Mouse (Mus musculus) splenic B cell, adult 2 months (primary cell): Measurements from ENCODE around the gene Trib3.

Source experiments
- DNase-seq: peaks from one replicate; pipeline ENCODE4 v3.0.0-alpha.2; 2011; ENCODE audit warnings: low read depth, low spot score
- H3K27me3 ChIP-seq: 2 replicates; pipeline ENCODE4 v1.6.1; 2012; ENCODE audit warnings: mild to moderate bottlenecking, low read length, moderate library complexity, mixed read lengths; ENCODE audit not compliant: control insufficient read depth, poor library complexity, insufficient read depth, severe bottlenecking
- H3K36me3 ChIP-seq: 2 replicates; pipeline ENCODE4 v1.6.1; 2012; ENCODE audit warnings: mild to moderate bottlenecking, low read length, moderate library complexity, mixed read lengths; ENCODE audit not compliant: control insufficient read depth, poor library complexity, insufficient read depth, severe bottlenecking

The Trib3 gene

GRCm38 (mm10) chr2:152335289-152335820 lies 8.5 kb downstream of the Trib3 start:
- Histone ChIP-seq H3K36me3 (no peaks in the 10 kb centered on the region), H3K27me3 (no peaks in the 10 kb centered on the region)
- no peak for DNase-seq

- no peak for DNase-seq
- Histone ChIP-seq H3K36me3 (no peaks in the 10 kb centered on the region), H3K27me3 (no peaks in the 10 kb centered on the region)
Measured at GRCm38 (mm10) chr2:152333345-152334006, 10.4 kb downstream of the Trib3 start.

- H3K27me3 ChIP-seq = no peaks in the 10 kb centered on the region
- peak; percentile 94 for DNase-seq
- H3K36me3 ChIP-seq = no peaks in the 10 kb centered on the region
Measured at GRCm38 (mm10) chr2:152332101-152332825, 11.6 kb downstream of the Trib3 start, which contains the start of gene Rbck1. Gene Rbck1 (minus strand): TSS chr2:152332653.

- no peak for DNase-seq
- H3K36me3 ChIP-seq = peaks cover 3% of the 10 kb centered on the region; the same call in 1 of the 2 replicates
- no peaks in the 10 kb centered on the region for H3K27me3 ChIP-seq
Measured at GRCm38 (mm10) chr2:152330858-152331423, 12.9 kb downstream of the Trib3 start.

- Histone ChIP-seq H3K36me3 (peaks cover 6% of the 10 kb centered on the region; the same call in 1 of the 2 replicates), H3K27me3 (no peaks in the 10 kb centered on the region)
- no peak for DNase-seq
Measured at GRCm38 (mm10) chr2:152327980-152328379, 15.9 kb downstream of the Trib3 start.

GRCm38 (mm10) chr2:152326654-152327053 lies 17.2 kb downstream of the Trib3 start:
- peaks cover 6% of the 10 kb centered on the region; the same call in 1 of the 2 replicates for H3K36me3 ChIP-seq
- DNase-seq = no peak
- H3K27me3 ChIP-seq = no peaks in the 10 kb centered on the region

DNA sequence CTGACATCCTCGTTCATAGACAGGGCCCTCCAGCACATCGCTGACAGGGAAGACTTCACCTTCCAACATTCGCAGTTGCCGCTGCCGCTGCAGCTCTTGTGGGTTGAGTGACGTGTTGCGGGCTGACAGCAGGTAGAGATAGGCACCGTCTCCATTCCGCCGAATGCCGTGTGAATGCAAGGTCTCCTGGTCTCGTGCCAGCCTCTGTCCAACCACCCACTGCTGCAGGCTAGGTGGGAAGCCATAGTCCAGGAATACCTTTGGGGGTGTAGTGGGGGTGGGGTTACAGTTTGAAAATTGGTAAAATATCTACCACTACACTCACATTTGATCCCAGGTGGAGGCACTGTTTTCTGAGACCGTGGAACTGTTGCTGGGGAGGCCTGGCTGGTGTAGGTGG lies 17.7 kb downstream of the Trib3 start:
- no peak for DNase-seq
- Histone ChIP-seq H3K27me3 (no peaks in the 10 kb centered on the region), H3K36me3 (peaks cover 6% of the 10 kb centered on the region; the same call in 1 of the 2 replicates)

DNA sequence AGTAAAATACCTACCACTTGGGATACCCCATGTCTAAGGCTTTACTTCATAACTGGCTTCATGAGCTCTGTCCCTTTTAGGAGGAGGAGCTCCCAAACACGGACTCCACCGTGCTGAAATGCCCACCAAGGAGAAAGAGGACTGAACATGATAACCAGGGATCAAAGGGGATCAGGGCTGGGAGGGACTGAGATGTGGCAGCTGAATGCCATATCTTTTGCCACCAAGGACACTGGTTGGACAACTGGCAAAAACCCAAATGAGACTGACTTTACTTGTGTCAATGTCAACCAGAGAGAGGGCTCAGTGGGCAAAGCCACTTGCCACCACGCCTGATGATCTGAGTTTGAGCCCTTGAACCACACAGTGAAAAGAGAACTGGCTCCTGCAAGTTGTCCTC lies 19.0 kb downstream of the Trib3 start:
- Histone ChIP-seq H3K27me3 (no peaks in the 10 kb centered on the region), H3K36me3 (peaks cover 6% of the 10 kb centered on the region; the same call in 1 of the 2 replicates)
- no peak for DNase-seq

DNA sequence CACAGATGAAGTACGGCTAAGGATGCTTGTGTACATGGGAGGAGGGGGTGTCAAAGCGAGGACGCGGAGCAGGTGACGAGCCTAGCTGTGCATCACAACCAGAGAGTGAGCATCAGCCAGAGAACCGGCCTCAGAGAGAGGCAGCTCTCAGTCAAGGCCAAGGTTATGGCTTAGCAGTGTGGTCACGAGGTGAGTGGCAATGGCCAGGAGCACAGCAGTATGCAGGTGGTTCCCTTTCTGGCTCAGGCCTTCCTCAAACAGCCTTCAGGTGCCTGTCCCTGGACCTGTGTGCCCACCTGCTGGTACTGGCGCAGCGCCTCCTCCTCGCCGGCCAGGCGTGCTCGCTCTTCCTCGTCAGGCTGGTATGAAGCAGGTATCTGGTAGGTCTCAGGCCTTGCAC lies 19.9 kb downstream of the Trib3 start:
- no peak for DNase-seq

GRCm38 (mm10) chr2:152322198-152322597 lies 21.6 kb downstream of the Trib3 start:
- Histone ChIP-seq H3K36me3 (peaks cover 10% of the 10 kb centered on the region), H3K27me3 (no peaks in the 10 kb centered on the region)
- DNase-seq = no peak

More for the DNA sequence above, 19.9 kb downstream of the Trib3 start:
- no peaks in the 10 kb centered on the region for H3K27me3 ChIP-seq
- H3K36me3 ChIP-seq = peaks cover 8% of the 10 kb centered on the region

DNA sequence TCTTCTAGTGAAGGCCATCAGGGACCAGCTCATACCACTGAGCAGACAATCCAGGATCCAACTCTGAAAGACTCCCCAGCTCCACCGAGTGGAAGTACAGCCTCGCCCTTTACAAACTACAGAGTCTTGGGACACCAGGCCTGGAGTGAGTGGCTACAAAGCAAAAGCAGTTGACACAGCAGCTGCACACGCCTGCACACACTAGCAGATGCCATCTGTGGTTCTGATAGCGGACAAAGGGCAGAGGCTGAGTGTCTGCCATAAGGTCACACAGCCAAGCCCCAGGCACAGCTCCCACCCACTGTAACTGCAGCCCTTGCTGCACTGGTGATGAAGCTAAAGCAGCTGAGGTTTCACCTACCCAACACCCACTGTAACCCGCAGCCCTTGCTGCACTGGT lies 22.3 kb downstream of the Trib3 start:
- Histone ChIP-seq H3K36me3 (peaks cover 6% of the 10 kb centered on the region), H3K27me3 (no peaks in the 10 kb centered on the region)
- no peak for DNase-seq

- H3K36me3 ChIP-seq = peaks cover 11% of the 10 kb centered on the region
- DNase-seq = no peak
- H3K27me3 ChIP-seq = no peaks in the 10 kb centered on the region
Measured at GRCm38 (mm10) chr2:152317054-152317453, 26.8 kb downstream of the Trib3 start.

DNA sequence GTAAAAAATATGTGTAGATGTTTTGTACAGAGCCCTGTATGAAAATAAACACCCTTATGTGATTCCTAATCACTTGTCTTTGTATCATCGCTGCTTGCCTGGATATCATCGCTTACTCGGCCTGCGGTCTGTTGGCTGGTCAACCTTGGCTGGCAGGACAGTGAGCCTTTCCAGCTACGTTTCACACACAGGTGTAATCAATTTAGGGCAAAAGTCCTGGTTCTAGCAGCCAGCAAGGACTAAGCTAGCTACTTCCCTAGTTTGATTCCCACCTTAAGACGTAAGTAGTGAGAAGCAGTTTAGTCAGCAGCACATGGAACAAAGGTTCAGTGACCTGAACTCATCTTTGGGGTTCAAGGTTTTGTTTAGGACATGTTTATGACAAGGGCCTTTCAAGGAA lies 29.9 kb downstream of the Trib3 start:
- H3K36me3 ChIP-seq = peaks cover 21% of the 10 kb centered on the region
- DNase-seq = no peak
- no peaks in the 10 kb centered on the region for H3K27me3 ChIP-seq

DNA sequence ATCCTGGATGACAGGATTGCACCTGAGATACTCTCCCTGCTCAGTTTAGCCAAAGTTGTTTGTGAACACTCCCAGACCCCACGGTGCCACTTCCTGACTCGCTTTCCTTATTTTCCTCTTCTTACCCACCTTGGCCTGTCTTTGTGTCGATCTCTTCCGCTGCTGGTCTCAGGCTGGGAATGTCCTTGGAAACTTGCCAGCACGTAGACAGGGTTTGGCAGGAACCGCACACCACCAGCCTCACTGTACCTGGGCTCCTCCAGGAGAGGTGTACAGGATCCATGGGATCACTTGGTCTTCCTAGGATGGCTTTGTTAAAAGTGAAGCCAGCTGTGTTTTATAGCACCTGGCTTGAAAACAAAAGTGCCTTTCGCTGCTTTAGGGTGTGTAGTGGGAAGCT lies 30.8 kb downstream of the Trib3 start:
- DNase-seq = no peak
- peaks cover 26% of the 10 kb centered on the region for H3K36me3 ChIP-seq
- no peaks in the 10 kb centered on the region for H3K27me3 ChIP-seq

GRCm38 (mm10) chr2:152307186-152307585 lies 36.6 kb downstream of the Trib3 start:
- no peak for DNase-seq
- Histone ChIP-seq H3K36me3 (peaks cover 34% of the 10 kb centered on the region), H3K27me3 (no peaks in the 10 kb centered on the region)
